Comparison of ENCODE assay signal across 9 mouse cellular contexts in genomic region chr5:50752766-50753165, GRCm38 (mm10).
DNase-seq lines count a peak whose midpoint lies in the region; ATAC-seq lines count a peak whose summit lies in the region.
"Had no signal": no experiment of that assay in that cellular context is flagged by ENCODE, and none has a peak within 500 bp of the region (broad histone marks: within the 10 kb centered on the region; RNA-seq: fewer than 3 reads in every experiment).

No protein-coding gene starts in this region.

- H3K9me3 ChIP-seq in hindbrain, embryonic 10.5 days, result no peaks in the 10 kb centered on the region
- H3K9me3 ChIP-seq in hindbrain, embryonic 13.5 days, result no peaks in the 10 kb centered on the region
- H3K9me3 ChIP-seq: neural tube, embryonic 13.5 days had no signal

- no peak overlapping the region for H3K9ac ChIP-seq in hindbrain, embryonic 13.5 days
- H3K9ac ChIP-seq: neural tube, embryonic 13.5 days had no signal

- no peak overlapping the region for H3K4me3 ChIP-seq in hindbrain, embryonic 10.5 days
- H3K4me3 ChIP-seq in hindbrain, embryonic 13.5 days, result no peak overlapping the region
- H3K4me3 ChIP-seq: neural tube, embryonic 13.5 days had no signal

- WGBS in hindbrain, embryonic 10.5 days, result 55% methylated on average over 1 of the region's 1 CpGs
- 68% methylated on average over 1 of the region's 1 CpGs for WGBS in hindbrain, embryonic 13.5 days

- DNase-seq in hindbrain, embryonic 10.5 days (ENCODE audit: low spot score), result peak; percentile 23
- DNase-seq in thymus, postnatal 4 days, result peak; percentile 13
- DNase-seq in thymus, postnatal 25 days, result no peak
- DNase-seq in cerebellum, postnatal 10 days, result peak; percentile 80 to 86
- DNase-seq in kidney, postnatal 36 days, result peak; percentile 24 to 71
- peak; percentile 48 for DNase-seq in right cerebral cortex, postnatal 14 days

- no peaks in the 10 kb centered on the region for H3K4me1 ChIP-seq in hindbrain, embryonic 10.5 days (replicated peaks)
- no peaks in the 10 kb centered on the region for H3K4me1 ChIP-seq in hindbrain, embryonic 13.5 days (replicated peaks)
- H3K4me1 ChIP-seq: neural tube, embryonic 13.5 days had no signal

- no peak overlapping the region for H3K4me2 ChIP-seq in hindbrain, embryonic 13.5 days
- H3K4me2 ChIP-seq: neural tube, embryonic 13.5 days had no signal

- ATAC-seq in hindbrain, embryonic 13.5 days (ENCODE audit: low FRiP score), result no peak
- no peak for ATAC-seq in megakaryocyte, adult 5-6 weeks (ENCODE audit: poor library complexity, severe bottlenecking)

- no peaks in the 10 kb centered on the region for H3K27me3 ChIP-seq in hindbrain, embryonic 10.5 days (ENCODE audit: insufficient read depth, poor library complexity, severe bottlenecking)
- no peaks in the 10 kb centered on the region for H3K27me3 ChIP-seq in hindbrain, embryonic 13.5 days

- no peak overlapping the region for H3K27ac ChIP-seq in hindbrain, embryonic 10.5 days
- no peak overlapping the region for H3K27ac ChIP-seq in hindbrain, embryonic 13.5 days
- H3K27ac ChIP-seq: neural tube, embryonic 13.5 days had no signal

- H3K36me3 ChIP-seq in hindbrain, embryonic 10.5 days, result no peaks in the 10 kb centered on the region
- H3K36me3 ChIP-seq in hindbrain, embryonic 13.5 days, result no peaks in the 10 kb centered on the region
- H3K36me3 ChIP-seq: neural tube, embryonic 13.5 days had no signal
